Mouse (Mus musculus): Measurements from ENCODE around the gene Shisal1. TPM values are rescaled to one million over a fixed set of nuclear protein-coding genes. Genes with fewer than 3 reads are reported as not detected.

Gene Shisal1
- 10 to 100 TPM; 31.5 to 42.0 TPM for total RNA-seq (2021)

- no peak for DNase-seq
- intact Hi-C loops (cut with DNase I): loop anchor here (5.0 kb wide), 1 partner anchor 190 kb away; no protein-coding TSS in a partner anchor
Observed at GRCm38 (mm10) chr15:84446997-84447396, at the start of gene Shisal1. Shisal1 (minus strand) TSS chr15:84447097.

GRCm38 (mm10) chr15:84490486-84490885 lies 43.6 kb upstream of the Shisal1 start:
- intact Hi-C loops (cut with DNase I): no loop called here
- DNase-seq: no peak

GRCm38 (mm10) chr15:84484255-84484654 lies 37.4 kb upstream of the Shisal1 start:
- DNase-seq: peak; percentile 73
- intact Hi-C loops (cut with DNase I): no loop called here

- DNase-seq: no peak
- intact Hi-C loops (cut with DNase I): no loop called here
Observed at GRCm38 (mm10) chr15:84483622-84484021, 36.7 kb upstream of the Shisal1 start.

GRCm38 (mm10) chr15:84481259-84481877 lies 34.5 kb upstream of the Shisal1 start:
- intact Hi-C loops (cut with DNase I): no loop called here
- DNase-seq: no peak

GRCm38 (mm10) chr15:84469391-84469790 lies 22.5 kb upstream of the Shisal1 start:
- peak; percentile 18 for DNase-seq
- intact Hi-C loops (cut with DNase I): no loop called here

GRCm38 (mm10) chr15:84467761-84468160 lies 20.9 kb upstream of the Shisal1 start:
- intact Hi-C loops (cut with DNase I): no loop called here
- no peak for DNase-seq

GRCm38 (mm10) chr15:84466458-84467267 lies 19.8 kb upstream of the Shisal1 start:
- intact Hi-C loops (cut with DNase I): no loop called here
- peak; percentile 46 for DNase-seq

- no peak for DNase-seq
- intact Hi-C loops (cut with DNase I): no loop called here
Observed at GRCm38 (mm10) chr15:84461429-84461828, 14.5 kb upstream of the Shisal1 start.

- DNase-seq: no peak
- intact Hi-C loops (cut with DNase I): no loop called here
Observed at GRCm38 (mm10) chr15:84458983-84459382, 12.1 kb upstream of the Shisal1 start.

- intact Hi-C loops (cut with DNase I): no loop called here
- DNase-seq: no peak
Observed at GRCm38 (mm10) chr15:84455286-84455685, 8.4 kb upstream of the Shisal1 start.

GRCm38 (mm10) chr15:84453091-84453490 lies 6.2 kb upstream of the Shisal1 start:
- intact Hi-C loops (cut with DNase I): no loop called here
- DNase-seq: no peak

GRCm38 (mm10) chr15:84450441-84451183 lies 3.7 kb upstream of the Shisal1 start:
- intact Hi-C loops (cut with DNase I): no loop called here
- no peak for DNase-seq

GRCm38 (mm10) chr15:84445812-84446716 lies 833 bp downstream of the Shisal1 start:
- intact Hi-C loops (cut with DNase I): loop anchor here (5.0 kb wide), 1 partner anchor 189 kb away; no protein-coding TSS in a partner anchor
- DNase-seq: no peak

- intact Hi-C loops (cut with DNase I): no loop called here
- DNase-seq: no peak
Observed at GRCm38 (mm10) chr15:84444181-84444580, 2.7 kb downstream of the Shisal1 start.

- intact Hi-C loops (cut with DNase I): no loop called here
- DNase-seq: no peak
Observed at GRCm38 (mm10) chr15:84443631-84444030, 3.3 kb downstream of the Shisal1 start.

- no peak for DNase-seq
- intact Hi-C loops (cut with DNase I): no loop called here
Observed at GRCm38 (mm10) chr15:84441682-84442315, 5.1 kb downstream of the Shisal1 start.

GRCm38 (mm10) chr15:84440820-84441219 lies 6.1 kb downstream of the Shisal1 start:
- no peak for DNase-seq
- intact Hi-C loops (cut with DNase I): no loop called here

GRCm38 (mm10) chr15:84433586-84434185 lies 13.2 kb downstream of the Shisal1 start:
- intact Hi-C loops (cut with DNase I): no loop called here
- DNase-seq: peak; percentile 68

All from left cerebral cortex, postnatal 4 days (tissue).